In the genomic region with DNA sequence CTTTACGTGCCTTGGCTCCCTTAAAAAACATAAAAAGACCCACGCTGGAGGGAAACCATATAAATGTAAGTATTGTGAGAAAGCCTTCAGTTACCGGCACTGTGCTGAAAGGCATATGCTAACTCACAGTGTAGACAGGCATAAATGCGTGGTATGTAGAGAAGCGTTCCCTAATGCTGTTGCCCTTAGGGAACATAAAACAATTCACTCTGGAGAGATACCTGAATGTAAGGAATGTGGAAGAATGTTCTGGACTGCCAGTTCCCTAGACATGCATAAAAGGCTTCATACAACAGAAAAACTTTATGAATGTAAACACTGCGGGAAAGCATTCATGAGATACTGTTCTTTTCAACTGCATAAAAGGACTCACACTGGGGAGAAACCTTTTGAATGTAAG, we compare ENCODE assay signal across 21 mouse cellular contexts. TPM values are rescaled to one million over a fixed set of nuclear protein-coding genes. Genes with fewer than 3 reads are reported as not detected.
"Had no signal": no experiment of that assay in that cellular context is flagged by ENCODE, and none has a peak within 500 bp of the region (broad histone marks: within the 10 kb centered on the region; RNA-seq: fewer than 3 reads in every experiment).

No protein-coding gene starts in this region.

- H3K9ac ChIP-seq: limb, embryonic 12.5 days; liver, embryonic 14.5 days; liver, postnatal 0 days; lung, embryonic 15.5 days; midbrain, embryonic 12.5 days; neural tube, embryonic 13.5 days had no signal

- H3K4me1 ChIP-seq: limb, embryonic 12.5 days; lung, embryonic 15.5 days; midbrain, embryonic 12.5 days; neural tube, embryonic 13.5 days had no signal

- H3K27ac ChIP-seq: kidney, postnatal 0 days; layer of hippocampus, adult 2 months; limb, embryonic 12.5 days; liver, embryonic 14.5 days; lung, embryonic 15.5 days; midbrain, embryonic 12.5 days; neural tube, embryonic 13.5 days had no signal

- H3K4me3 ChIP-seq: layer of hippocampus, adult 2 months; limb, embryonic 12.5 days; lung, embryonic 15.5 days; midbrain, embryonic 12.5 days; myocyte; neural tube, embryonic 13.5 days had no signal

- H3K27me3 ChIP-seq: limb, embryonic 12.5 days; lung, embryonic 15.5 days; midbrain, embryonic 12.5 days; neural tube, embryonic 13.5 days had no signal

- H3K9me3 ChIP-seq: lung, embryonic 15.5 days had no signal

- DNase-seq: kidney, adult 2 months; kidney, postnatal 25 days; layer of hippocampus, adult 9-11 months; liver, postnatal 0 days; lung, postnatal 14 days; lung, postnatal 4 days; thymus, postnatal 25 days had no signal

- ATAC-seq: intestine, postnatal 0 days; liver, postnatal 0 days; midbrain, embryonic 16.5 days had no signal

- H3K4me2 ChIP-seq: limb, embryonic 12.5 days; lung, embryonic 15.5 days; midbrain, embryonic 12.5 days; neural tube, embryonic 13.5 days had no signal

RNA-seq across cellular contexts. Expression of gene Cyp4f18, which starts 41.3 kb away (rescaled TPM):
- total RNA-seq: layer of hippocampus, adult 2 months; layer of hippocampus, postnatal 25 days; left cerebral cortex, adult 18-20 months; left cerebral cortex, postnatal 10 days; left cerebral cortex, postnatal 36 days had no signal
